Mouse (Mus musculus): Measurements from ENCODE around the gene Dda1.
"Not testable (repeated sequence)": the region's sequence is repeated elsewhere in the genome, so short reads cannot be mapped to it uniquely, and the experiment has no call there.

- TF ChIP-seq CTCF, EP300 (IDR thresholded peaks at IDR 0.05; ENCODE audit: low read depth): not testable (repeated sequence)
Observed at GRCm38 (mm10) chr8:71432935-71433334, 36.1 kb upstream of the Dda1 start.

Measured in liver, embryonic 14.5 days (tissue).